Mouse (Mus musculus): ENCODE results near the gene Golph3. TPM values are rescaled to one million over a fixed set of nuclear protein-coding genes. Genes with fewer than 3 reads are reported as not detected.
A peak's percentile ranks its signal among the peaks of the same experiment; 100 is the strongest.

The Golph3 gene
- polyA plus RNA-seq, 1 experiment: 124 TPM

DNA sequence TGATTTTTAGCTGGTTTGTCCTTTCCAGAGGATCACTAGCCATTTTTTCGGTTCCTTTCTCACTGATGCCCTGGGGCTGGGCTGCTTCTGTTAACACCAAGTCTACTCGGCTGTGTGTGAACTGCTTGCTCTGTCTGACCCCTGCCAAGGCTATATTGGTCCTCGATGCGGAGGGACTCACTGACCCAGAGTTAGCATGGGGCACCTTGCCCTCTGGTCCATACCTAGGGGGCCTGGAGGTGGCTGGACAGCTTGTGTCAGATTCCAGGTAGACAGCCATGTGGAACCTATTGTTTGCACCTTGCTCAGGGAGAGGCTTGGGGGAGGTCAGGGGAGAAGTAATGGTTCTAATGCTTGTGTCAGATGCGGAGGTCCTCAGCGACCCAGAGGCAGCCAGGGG is 52.7 kb downstream of the Golph3 start:
- H3K36me3 ChIP-seq (ENCODE audit: control insufficient read depth, insufficient read depth, low read length, poor library complexity, severe bottlenecking): no peaks in the 10 kb centered on the region
- H3K9ac ChIP-seq (ENCODE audit: low read depth, poor library complexity, severe bottlenecking): no peak overlapping the region
- no peak overlapping the region for H3K4me3 ChIP-seq (ENCODE audit: low read depth, low read length)
- no peak overlapping the region for H3K27ac ChIP-seq (ENCODE audit: insufficient read depth, low read length)
- TF ChIP-seq POLR2A (IDR thresholded peaks at IDR 0.05; ENCODE audit: insufficient read depth, low read length) (no peak), EP300 (IDR thresholded peaks at IDR 0.05; ENCODE audit: insufficient read depth, low read depth, low read length) (no peak), CTCF (IDR thresholded peaks at IDR 0.05; ENCODE audit: low read depth, low read length) (no peak)
- no peaks in the 10 kb centered on the region for H3K9me3 ChIP-seq (replicated peaks; ENCODE audit: control insufficient read depth, insufficient read depth, low read length, poor library complexity, severe bottlenecking)
- H3K27me3 ChIP-seq (ENCODE audit: control insufficient read depth, insufficient read depth, low read length, poor library complexity, severe bottlenecking): no peaks in the 10 kb centered on the region
- H3K4me1 ChIP-seq (ENCODE audit: control insufficient read depth, insufficient read depth, low read length): no peaks in the 10 kb centered on the region

DNA sequence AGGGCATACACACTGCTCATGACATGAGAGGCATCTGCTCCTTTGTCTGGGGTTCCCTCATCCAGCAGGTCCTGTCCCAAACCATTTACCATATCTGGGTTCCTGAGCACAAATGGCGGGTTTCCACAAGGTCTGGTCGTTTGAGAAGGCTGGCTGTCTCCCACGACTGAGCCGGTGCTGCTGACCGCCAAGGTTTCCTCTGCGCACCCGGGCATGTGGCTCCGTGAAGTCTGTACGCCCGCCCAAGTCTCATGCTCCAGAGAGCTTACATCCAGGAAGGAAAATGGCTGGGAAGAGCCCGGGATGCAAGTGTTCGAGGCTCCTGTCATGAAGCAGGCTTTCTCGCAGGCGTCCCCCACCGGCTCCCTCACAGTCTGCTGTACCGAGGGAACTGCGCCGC is 53.7 kb downstream of the Golph3 start:
- H3K4me3 ChIP-seq (ENCODE audit: low read depth, low read length): peak overlapping the region; percentile 56
- peak overlapping the region; percentile 20; the same call in 1 of the 2 replicates for H3K9ac ChIP-seq (ENCODE audit: low read depth, poor library complexity, severe bottlenecking)
- H3K27me3 ChIP-seq (ENCODE audit: control insufficient read depth, insufficient read depth, low read length, poor library complexity, severe bottlenecking): no peaks in the 10 kb centered on the region
- H3K9me3 ChIP-seq (replicated peaks; ENCODE audit: control insufficient read depth, insufficient read depth, low read length, poor library complexity, severe bottlenecking): no peaks in the 10 kb centered on the region
- H3K4me1 ChIP-seq (ENCODE audit: control insufficient read depth, insufficient read depth, low read length): no peaks in the 10 kb centered on the region
- no peaks in the 10 kb centered on the region for H3K36me3 ChIP-seq (ENCODE audit: control insufficient read depth, insufficient read depth, low read length, poor library complexity, severe bottlenecking)
- no peak overlapping the region for H3K27ac ChIP-seq (ENCODE audit: insufficient read depth, low read length)
- TF ChIP-seq CTCF (IDR thresholded peaks at IDR 0.05; ENCODE audit: low read depth, low read length): no peak
- TF ChIP-seq POLR2A (IDR thresholded peaks at IDR 0.05; ENCODE audit: insufficient read depth, low read length): no peak
- TF ChIP-seq EP300 (IDR thresholded peaks at IDR 0.05; ENCODE audit: insufficient read depth, low read depth, low read length): no peak

DNA sequence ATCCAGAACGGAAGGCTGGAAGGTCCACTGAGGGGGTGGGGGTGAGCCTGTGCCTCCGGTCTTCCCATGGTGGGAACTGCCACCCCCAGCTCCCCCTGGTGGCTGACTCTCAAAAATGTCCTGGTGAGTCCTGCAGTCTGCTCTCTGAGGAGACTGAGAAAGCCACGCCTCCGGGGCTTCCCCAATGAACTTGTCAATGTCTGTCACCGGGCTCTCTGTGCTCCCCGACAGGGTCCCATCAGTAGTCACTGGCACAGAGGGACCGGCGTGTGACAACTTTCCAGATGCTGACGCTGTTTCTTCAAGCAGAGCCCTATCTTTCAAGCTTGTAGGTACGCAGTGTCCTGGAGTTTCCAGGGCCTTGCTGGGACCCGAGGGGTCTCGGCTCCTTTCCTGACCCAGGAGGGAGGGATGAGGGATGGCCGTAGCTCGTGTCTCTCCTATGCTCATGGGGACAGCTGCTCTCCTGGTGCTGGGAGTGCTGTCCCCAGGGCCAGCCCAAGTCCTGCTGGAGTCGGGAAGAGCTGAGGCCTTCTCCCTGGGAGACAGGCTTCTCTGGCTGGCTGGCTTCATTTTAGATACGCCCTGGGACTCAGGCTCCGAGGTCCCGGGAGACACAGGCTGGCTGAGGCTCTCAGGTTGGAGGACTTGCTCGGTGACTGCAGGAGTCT is 54.5 kb downstream of the Golph3 start:
- H3K36me3 ChIP-seq (ENCODE audit: control insufficient read depth, insufficient read depth, low read length, poor library complexity, severe bottlenecking): no peaks in the 10 kb centered on the region
- H3K4me1 ChIP-seq (ENCODE audit: control insufficient read depth, insufficient read depth, low read length): no peaks in the 10 kb centered on the region
- no peaks in the 10 kb centered on the region for H3K27me3 ChIP-seq (ENCODE audit: control insufficient read depth, insufficient read depth, low read length, poor library complexity, severe bottlenecking)
- peak overlapping the region; percentile 20; the same call in 1 of the 2 replicates for H3K9ac ChIP-seq (ENCODE audit: low read depth, poor library complexity, severe bottlenecking)
- H3K9me3 ChIP-seq (replicated peaks; ENCODE audit: control insufficient read depth, insufficient read depth, low read length, poor library complexity, severe bottlenecking): no peaks in the 10 kb centered on the region
- H3K4me3 ChIP-seq (ENCODE audit: low read depth, low read length): peak overlapping the region; percentile 56
- TF ChIP-seq CTCF (IDR thresholded peaks at IDR 0.05; ENCODE audit: low read depth, low read length) (peak; percentile 77), EP300 (IDR thresholded peaks at IDR 0.05; ENCODE audit: insufficient read depth, low read depth, low read length) (no peak)
- H3K27ac ChIP-seq (ENCODE audit: insufficient read depth, low read length): no peak overlapping the region

DNA sequence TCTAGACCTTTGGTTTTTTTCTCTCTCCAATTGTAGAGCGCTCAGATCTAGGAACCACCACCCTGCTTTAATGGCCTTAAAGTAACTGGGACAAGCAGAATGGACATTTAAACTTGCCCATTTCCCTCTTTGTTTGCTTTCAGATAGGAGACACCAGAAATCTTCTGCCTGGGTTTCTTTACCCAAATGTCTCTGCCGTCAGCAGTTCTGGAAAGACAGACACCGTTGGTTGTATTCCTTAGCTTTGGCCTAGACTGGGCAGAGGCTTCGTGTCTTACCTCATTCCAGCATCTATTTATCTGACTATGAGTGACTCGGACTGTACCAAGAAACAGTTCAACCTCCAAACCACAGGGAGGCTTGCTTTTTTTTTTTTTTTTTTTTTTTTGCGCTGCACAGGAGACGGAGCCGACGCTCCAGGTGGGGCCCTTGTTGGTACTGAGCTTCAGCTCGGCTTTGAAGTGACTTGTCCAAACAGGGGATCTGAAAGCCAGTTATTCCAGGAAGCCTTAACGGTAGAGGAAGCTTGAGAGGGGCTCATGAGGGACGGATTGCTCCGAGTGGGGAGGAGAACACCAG is 55.3 kb downstream of the Golph3 start:
- no peak for TF ChIP-seq POLR2A (IDR thresholded peaks at IDR 0.05; ENCODE audit: insufficient read depth, low read length)
- TF ChIP-seq CTCF (IDR thresholded peaks at IDR 0.05; ENCODE audit: low read depth, low read length): no peak
- no peak for TF ChIP-seq EP300 (IDR thresholded peaks at IDR 0.05; ENCODE audit: insufficient read depth, low read depth, low read length)
- H3K27ac ChIP-seq (ENCODE audit: insufficient read depth, low read length): no peak overlapping the region

DNA sequence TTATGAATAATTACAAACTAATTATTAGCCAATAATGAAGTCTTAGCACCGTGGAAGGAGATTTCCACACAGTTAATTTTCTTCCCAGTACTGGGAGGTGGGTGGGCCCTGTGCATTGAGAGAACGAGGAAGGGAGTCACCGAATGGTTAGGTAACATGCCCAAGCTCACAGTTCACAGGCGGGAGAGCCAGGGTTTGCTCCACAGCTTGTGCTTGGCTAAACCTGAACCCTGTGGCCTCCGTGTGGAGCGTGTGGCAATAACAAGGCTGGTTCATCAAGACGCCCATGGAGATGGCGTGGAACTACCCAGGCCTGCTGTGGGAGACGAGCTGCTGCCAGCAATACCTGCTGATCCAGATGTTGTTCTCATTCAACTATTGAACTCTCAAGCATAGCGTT is 56.5 kb downstream of the Golph3 start:
- no peak for TF ChIP-seq POLR2A (IDR thresholded peaks at IDR 0.05; ENCODE audit: insufficient read depth, low read length)
- TF ChIP-seq CTCF (IDR thresholded peaks at IDR 0.05; ENCODE audit: low read depth, low read length): no peak
- no peak for TF ChIP-seq EP300 (IDR thresholded peaks at IDR 0.05; ENCODE audit: insufficient read depth, low read depth, low read length)
- H3K4me3 ChIP-seq (ENCODE audit: low read depth, low read length): no peak overlapping the region
- no peaks in the 10 kb centered on the region for H3K9me3 ChIP-seq (replicated peaks; ENCODE audit: control insufficient read depth, insufficient read depth, low read length, poor library complexity, severe bottlenecking)
- no peak overlapping the region for H3K27ac ChIP-seq (ENCODE audit: insufficient read depth, low read length)
- no peaks in the 10 kb centered on the region for H3K36me3 ChIP-seq (ENCODE audit: control insufficient read depth, insufficient read depth, low read length, poor library complexity, severe bottlenecking)
- H3K9ac ChIP-seq (ENCODE audit: low read depth, poor library complexity, severe bottlenecking): no peak overlapping the region
- no peaks in the 10 kb centered on the region for H3K4me1 ChIP-seq (ENCODE audit: control insufficient read depth, insufficient read depth, low read length)
- no peaks in the 10 kb centered on the region for H3K27me3 ChIP-seq (ENCODE audit: control insufficient read depth, insufficient read depth, low read length, poor library complexity, severe bottlenecking)

More for the DNA sequence above, 55.3 kb downstream of the Golph3 start:
- Histone ChIP-seq H3K36me3 (ENCODE audit: control insufficient read depth, insufficient read depth, low read length, poor library complexity, severe bottlenecking) (no peaks in the 10 kb centered on the region), H3K9me3 (replicated peaks; ENCODE audit: control insufficient read depth, insufficient read depth, low read length, poor library complexity, severe bottlenecking) (no peaks in the 10 kb centered on the region), H3K4me1 (ENCODE audit: control insufficient read depth, insufficient read depth, low read length) (no peaks in the 10 kb centered on the region), H3K9ac (ENCODE audit: low read depth, poor library complexity, severe bottlenecking) (no peak overlapping the region), H3K27me3 (ENCODE audit: control insufficient read depth, insufficient read depth, low read length, poor library complexity, severe bottlenecking) (no peaks in the 10 kb centered on the region), H3K4me3 (ENCODE audit: low read depth, low read length) (no peak overlapping the region)

DNA sequence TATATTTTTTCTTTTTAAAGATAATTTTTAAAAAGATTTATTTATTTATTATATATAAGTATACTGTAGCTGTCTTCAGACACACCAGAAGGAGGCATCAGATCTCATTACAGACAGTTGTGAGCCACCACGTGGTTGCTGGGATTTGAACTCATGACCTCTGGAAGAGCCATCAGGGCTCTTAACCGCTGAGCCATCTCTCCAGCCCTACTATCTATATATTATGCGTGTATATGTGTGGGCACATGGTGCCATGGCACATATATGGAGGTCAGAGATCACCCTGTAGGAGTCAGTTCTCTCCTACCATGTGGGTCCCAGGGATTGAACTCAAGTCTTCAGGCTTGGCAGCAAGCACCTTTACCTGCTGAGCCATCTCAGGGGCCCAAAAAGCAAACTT is 58.8 kb downstream of the Golph3 start:
- no peak for TF ChIP-seq EP300 (IDR thresholded peaks at IDR 0.05; ENCODE audit: insufficient read depth, low read depth, low read length)
- no peak for TF ChIP-seq CTCF (IDR thresholded peaks at IDR 0.05; ENCODE audit: low read depth, low read length)
- no peak for TF ChIP-seq POLR2A (IDR thresholded peaks at IDR 0.05; ENCODE audit: insufficient read depth, low read length)
- Histone ChIP-seq H3K9ac (ENCODE audit: low read depth, poor library complexity, severe bottlenecking) (no peak overlapping the region), H3K27ac (ENCODE audit: insufficient read depth, low read length) (no peak overlapping the region), H3K9me3 (replicated peaks; ENCODE audit: control insufficient read depth, insufficient read depth, low read length, poor library complexity, severe bottlenecking) (no peaks in the 10 kb centered on the region), H3K36me3 (ENCODE audit: control insufficient read depth, insufficient read depth, low read length, poor library complexity, severe bottlenecking) (no peaks in the 10 kb centered on the region), H3K4me1 (ENCODE audit: control insufficient read depth, insufficient read depth, low read length) (no peaks in the 10 kb centered on the region), H3K4me3 (ENCODE audit: low read depth, low read length) (no peak overlapping the region), H3K27me3 (ENCODE audit: control insufficient read depth, insufficient read depth, low read length, poor library complexity, severe bottlenecking) (no peaks in the 10 kb centered on the region)

All from ES-Bruce4 (cell line).